Mouse (Mus musculus) brain, adult 2 months (tissue): ENCODE results near the gene Narfl.
"Not testable (repeated sequence)": the region's sequence is repeated elsewhere in the genome, so short reads cannot be mapped to it uniquely, and the experiment has no call there.

Source experiments
- DNase-seq: peaks from one replicate; pipeline ENCODE4 v3.0.0; 2011; ENCODE audit warnings: low read depth, low spot score

Narfl gene

DNA sequence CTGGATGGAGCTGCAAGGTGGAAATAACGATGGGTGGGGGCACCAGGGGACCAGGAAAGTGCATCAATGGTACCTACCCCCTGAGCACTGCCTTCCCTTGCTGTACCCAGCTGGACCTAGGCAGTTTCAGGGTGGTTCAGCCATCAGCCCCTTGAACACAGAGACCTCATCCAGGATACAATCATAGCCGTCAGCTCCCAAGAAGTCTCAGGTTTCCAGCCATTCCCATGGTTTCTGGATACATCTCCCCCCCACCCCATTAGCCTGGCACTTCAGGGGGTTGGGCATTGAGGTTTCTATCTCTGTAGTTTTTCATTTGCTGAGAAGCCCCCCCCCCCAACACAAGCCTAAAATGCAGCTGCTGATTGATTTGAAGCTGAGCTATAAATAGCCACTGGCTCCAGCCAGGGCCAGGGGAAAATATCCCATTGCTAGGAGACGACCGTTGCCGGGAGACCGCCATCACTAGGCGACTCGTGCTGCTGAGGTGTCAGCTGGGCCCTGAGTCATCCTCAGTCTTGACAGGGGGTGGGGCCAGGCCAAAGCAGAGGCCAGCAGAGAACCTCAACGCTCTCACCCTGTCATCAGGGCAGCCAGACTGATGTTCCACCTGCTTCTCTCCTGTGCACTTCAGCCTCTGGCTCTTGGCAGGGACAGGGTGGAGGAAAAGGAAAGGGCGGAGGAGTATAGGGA, 29.4 kb downstream of the Narfl start:
- peak; percentile 94 for DNase-seq

DNA sequence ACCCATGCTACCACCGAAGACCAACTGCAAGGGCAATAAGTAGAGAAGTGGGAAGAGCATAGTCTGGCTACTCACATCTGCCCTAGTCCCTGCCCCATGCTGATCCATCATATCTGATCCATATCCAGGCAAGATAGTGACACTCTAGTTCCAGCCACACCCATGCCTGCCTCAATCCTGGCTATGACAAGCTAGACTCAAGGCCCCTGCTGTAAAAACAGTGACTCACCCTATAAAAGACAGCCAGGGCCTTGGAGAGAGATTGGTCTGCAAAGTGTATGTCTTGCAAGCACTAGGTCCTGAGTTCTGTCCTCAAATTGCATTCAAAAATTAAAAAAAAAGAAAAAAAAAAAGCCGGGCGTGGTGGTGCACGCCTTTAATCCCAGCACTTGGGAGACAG, 32.9 kb downstream of the Narfl start:
- no peak for DNase-seq

DNA sequence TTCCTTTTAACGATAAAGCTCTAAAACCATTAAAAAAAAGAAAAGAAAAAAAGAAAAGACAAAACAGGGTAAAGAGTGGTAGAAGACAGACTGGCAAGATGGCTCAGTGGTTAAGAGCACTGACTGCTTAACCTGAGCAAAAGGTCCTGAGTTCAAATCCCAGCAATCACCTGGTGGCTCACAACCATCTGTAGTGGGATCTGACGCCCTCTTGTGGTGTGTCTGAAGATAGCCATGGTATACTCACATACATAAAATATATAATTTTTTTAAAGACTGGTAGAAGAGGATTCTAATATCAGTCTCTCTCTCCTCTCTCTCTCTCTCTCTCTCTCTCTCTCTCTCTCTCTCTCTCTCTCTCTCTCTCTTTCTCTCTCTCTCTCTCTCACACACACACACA, 33.9 kb downstream of the Narfl start:
- not testable (repeated sequence) for DNase-seq

GRCm38 (mm10) chr17:25808028-25808427, 34.5 kb downstream of the Narfl start:
- DNase-seq: no peak

GRCm38 (mm10) chr17:25808789-25809605, 35.4 kb downstream of the Narfl start, which contains the start of gene Fbxl16:
Fbxl16 (plus strand) TSS chr17:25809085.
- DNase-seq: peak; percentile 99

- peak; percentile 89 for DNase-seq
These were observed 36.2 kb downstream of the Narfl start for GRCm38 (mm10) chr17:25809606-25810340.

DNA sequence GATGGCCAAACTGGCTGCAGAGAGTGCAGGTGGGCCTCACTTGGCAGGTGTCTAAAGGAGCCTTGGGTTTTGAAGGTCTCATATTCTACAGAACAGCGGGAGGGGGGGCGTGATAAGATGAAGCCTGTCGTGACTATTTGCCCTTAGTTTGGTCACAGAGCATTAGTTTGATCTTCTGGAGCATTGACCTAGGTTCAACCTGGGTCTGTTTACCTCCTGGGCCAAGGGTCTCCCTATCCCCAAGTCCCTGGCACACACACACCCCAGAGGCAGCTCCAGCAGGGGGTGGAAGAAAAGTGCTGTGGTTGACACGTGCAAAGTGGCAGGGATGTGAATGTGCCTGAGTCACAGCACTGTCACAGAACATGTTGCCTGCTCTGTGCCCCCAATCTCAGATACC, 37.3 kb downstream of the Narfl start:
- DNase-seq: peak; percentile 64

- DNase-seq: peak; percentile 92
These were observed 39.9 kb downstream of the Narfl start for GRCm38 (mm10) chr17:25813471-25813870.

GRCm38 (mm10) chr17:25817662-25818061, 44.1 kb downstream of the Narfl start:
- no peak for DNase-seq

GRCm38 (mm10) chr17:25818851-25819780, 45.5 kb downstream of the Narfl start:
- no peak for DNase-seq

DNA sequence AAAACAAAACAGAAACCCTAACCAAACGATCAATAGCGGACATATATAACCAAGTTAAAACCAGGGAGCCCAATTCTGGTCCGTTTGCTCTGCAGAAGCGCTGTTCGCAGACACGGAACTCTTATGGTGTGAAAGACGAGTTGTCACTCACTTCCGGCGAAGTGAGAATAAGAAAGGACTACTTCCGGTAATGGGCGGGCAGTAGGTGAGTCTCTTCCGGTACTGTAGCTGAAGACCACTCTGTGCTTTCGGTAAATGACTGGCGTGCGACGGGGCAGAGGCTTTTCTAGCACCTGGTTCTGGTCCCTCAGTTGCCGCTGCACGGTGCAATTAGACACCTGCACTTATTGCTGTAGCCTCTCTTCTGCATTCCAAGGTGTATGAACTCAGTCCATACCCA, 49.9 kb downstream of the Narfl start, which contains the start of gene Wdr24:
Gene Wdr24 (plus strand): TSS at position 176 of the 400 bp plus-strand sequence.
- peak; percentile 96 for DNase-seq

DNA sequence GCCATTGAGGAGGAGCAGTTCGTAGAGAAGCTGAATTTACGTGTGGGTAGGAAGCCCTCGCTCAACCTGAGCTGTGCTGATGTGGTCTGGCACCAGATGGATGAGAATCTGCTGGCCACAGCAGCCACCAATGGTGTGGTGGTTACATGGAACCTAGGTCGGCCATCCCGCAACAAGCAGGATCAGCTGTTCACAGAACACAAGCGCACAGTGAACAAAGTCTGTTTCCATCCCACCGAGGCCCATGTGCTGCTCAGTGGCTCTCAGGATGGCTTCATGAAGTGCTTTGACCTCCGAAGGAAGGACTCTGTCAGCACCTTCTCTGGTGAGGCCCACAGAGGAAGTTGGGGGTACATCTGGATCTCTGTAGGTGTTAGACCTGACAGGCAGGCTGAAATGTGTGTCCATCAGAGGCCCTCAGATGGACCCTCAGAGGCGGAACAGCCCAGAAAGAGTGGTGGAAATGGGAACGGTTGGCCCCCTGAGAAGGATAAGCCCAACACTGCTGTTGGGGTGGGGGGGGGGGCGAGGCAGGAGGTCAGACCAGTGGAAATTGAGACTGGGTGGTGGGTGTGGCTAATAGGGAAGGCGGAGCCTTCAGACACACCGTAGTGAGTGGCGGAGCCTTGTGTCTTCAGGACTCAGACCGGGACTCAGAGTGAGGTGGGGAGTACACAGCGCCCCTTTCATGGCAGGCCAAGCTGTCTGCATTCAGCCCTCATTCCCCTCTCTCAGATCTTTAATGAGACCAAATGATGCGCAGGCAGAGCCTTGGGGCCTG, 51.0 kb downstream of the Narfl start:
- no peak for DNase-seq

DNA sequence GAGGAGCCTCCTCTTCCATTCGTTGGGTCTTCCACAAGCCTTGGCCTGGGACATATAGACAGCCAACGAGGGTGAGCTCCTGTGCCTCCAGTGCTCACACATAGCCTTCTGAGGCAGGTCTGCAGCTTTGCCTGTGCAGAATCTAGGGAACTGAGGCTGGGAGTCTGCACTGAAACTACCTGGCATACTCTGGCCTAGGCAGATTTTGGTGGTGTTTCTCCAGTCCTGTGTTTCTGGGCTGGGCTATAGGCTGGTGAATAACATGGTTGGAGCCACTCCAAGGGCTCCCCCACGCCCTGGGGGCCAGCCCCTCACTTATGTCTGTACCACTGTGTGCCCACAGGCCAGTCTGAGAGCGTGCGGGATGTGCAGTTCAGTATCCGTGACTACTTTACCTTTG, 51.7 kb downstream of the Narfl start:
- DNase-seq: no peak

DNA sequence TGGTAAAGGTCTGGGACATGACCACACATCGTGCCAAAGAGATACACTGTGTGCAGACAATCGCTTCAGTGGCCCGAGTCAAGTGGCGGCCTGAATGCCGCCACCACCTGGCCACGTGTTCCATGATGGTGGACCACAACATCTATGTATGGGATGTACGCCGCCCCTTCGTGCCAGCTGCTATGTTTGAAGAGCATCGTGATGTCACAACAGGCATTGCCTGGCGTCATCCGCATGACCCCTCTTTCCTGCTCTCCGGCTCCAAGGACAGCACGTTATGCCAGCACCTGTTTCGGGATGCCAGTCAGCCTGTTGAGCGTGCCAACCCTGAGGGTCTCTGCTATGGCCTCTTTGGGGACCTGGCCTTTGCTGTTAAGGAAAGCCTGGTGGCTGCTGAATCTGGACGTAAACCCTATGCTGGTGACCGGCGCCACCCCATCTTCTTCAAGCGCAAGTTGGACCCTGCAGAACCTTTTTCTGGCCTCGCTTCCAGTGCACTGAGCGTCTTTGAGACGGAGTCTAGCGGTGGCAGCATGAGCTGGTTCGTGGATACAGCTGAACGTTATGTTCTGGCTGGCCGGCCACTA, 52.5 kb downstream of the Narfl start:
- DNase-seq: no peak

DNA sequence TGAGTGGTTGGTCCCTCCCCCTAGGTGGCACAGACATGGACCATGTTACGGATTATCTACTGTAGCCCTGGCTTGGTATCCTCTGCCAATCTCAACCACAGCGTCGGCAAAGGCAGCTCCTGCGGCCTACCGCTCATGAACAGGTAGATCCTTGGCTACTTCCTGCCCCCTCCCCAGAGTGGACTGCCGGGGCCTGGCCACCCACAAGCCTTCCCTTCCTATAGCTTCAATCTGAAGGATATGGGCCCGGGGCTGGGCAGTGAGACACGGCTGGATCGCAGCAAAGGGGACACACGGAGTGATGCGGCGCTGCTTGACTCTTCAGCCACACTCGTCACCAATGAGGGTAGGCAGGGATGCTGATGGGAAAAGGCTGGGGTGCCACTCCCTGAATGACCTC, 53.4 kb downstream of the Narfl start:
- DNase-seq: no peak

- DNase-seq: no peak
These were observed 54.1 kb downstream of the Narfl start for GRCm38 (mm10) chr17:25827546-25828222.

DNA sequence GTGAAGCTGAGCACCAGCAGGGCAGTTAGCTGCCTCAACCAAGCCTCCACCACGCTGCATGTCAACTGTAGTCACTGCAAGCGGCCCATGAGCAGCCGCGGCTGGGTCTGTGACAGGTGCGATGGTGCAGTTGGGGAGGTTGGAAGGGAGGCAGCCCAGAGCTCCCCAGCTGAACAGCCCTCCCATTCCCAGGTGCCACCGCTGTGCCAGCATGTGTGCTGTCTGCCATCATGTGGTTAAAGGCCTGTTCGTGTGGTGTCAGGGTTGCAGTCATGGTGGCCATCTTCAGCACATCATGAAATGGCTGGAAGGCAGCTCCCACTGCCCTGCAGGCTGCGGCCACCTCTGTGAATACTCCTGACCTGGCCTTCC, 54.6 kb downstream of the Narfl start:
- no peak for DNase-seq

GRCm38 (mm10) chr17:25828712-25829557, 55.4 kb downstream of the Narfl start, which contains the start of gene Jmjd8:
Jmjd8 (plus strand) TSS chr17:25828867.
- peak; percentile 97 for DNase-seq
